Mouse (Mus musculus) frontal cortex, postnatal 25 days (tissue): ENCODE data around the gene Cryzl2.

Experiments
- DNase-seq, 2 experiments: peaks; one replicate each; pipeline ENCODE4 v3.0.0; 2022; ENCODE audit warnings: low spot score in 2 of 2

Cryzl2 gene

DNA sequence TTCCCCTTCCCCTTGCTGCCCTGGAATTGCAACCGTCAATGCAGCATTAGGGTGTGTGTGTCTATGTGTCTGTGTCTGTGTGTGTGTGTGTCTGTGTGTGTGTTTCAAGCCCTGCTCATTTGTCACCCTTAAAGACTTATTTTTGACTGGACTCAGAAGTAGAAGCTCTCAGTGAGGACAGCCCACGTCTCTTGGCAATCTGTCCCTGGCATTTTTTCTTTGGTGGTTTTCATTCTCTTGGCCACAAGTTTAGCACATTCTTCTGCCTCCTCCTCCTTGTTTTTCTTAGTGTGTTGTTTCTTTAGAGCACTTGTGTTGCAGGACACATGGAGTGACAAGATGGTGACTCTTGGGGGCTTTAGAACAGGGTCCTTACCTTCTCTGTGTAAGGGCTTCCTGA is 17.9 kb downstream of the Cryzl2 start:
- no peak for DNase-seq

GRCm38 (mm10) chr1:157480090-157480489 is 21.7 kb downstream of the Cryzl2 start:
- no peak for DNase-seq

- DNase-seq = no peak
Measured at GRCm38 (mm10) chr1:157480901-157481300, 22.5 kb downstream of the Cryzl2 start.

- no peak for DNase-seq
Measured at GRCm38 (mm10) chr1:157481666-157482065, 23.3 kb downstream of the Cryzl2 start.

DNA sequence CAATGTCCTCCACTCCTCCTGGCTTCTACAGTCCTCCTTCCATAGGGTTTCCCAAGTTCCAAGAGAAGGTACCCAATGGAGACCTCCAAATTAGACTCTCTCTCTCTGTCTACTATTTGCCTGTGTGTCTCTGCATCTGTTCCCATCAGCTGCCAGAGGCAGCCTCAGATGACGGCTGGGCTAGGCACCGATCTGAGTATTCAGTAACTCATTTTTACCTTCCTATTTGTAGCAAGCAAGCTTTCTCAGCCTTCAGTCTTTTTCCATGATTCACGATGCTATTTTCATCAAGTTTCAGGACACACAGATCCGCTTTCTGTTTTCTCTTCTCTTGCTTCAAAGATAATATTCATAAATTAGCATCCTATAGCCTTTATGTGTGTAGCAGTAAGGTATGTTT is 25.8 kb downstream of the Cryzl2 start:
- no peak for DNase-seq

DNA sequence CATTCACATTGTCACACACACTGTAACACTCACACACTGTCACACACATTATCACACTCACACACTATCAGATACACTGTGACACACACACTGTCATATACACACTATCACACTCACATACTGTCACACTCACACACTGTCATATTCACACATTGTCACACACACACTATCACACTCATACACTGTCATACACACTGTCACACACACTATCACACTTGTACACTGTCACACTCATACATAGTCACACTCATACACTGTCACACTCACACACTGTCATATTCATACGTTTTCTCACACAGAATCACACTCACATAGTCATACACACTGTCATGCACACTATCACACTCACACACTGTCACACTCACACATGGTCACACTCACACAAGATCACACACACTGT is 42.3 kb downstream of the Cryzl2 start:
- no peak for DNase-seq

DNA sequence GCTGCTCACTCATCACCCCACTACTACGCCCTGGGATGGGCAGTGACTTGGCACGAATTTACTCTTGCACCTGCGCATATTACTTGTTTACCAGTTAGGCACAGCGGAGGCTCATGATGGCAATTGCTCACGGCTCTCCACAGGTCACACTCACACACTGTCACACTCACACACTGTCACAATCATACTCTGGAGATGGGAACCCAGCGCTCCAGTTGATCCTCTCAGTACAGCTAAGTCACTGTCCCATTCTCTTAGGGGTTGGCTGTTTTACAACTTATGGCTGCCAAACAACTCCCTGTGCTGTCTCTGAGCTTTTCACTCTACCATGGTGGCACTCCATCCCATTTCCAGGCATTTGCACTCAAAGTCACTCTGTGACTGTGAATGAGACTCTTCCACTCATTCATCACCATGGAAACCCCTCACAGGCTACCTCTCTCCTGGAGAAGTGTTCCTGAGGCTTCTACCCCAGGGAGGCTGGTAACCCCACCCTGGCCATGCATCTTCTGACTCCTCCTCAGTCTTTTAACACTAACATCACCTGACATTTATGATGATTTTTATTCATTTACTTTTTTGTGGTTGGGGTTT is 43.1 kb downstream of the Cryzl2 start:
- DNase-seq = no peak

- DNase-seq = no peak
Measured at GRCm38 (mm10) chr1:157503071-157503470, 44.7 kb downstream of the Cryzl2 start.

DNA sequence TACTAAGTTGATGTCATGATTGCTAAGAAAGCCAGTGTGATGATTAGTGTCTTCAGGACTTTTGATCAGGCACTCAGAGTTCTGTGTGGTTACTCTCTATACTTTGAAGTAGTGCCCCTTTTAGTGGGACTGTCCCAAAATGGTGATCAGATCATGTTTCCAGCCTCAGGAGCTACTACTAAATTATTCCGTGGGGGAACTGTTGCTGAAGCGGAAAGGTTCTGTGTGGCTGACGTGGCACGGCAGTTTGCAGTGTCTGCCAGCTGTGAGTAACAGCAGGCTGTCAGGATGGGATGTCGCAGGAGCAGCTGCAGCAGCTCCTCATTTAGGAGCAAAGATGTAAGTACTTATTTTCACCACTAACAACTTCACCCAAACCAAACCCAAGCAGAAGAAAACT is 48.1 kb downstream of the Cryzl2 start, which contains the start of gene Sec16b:
Sec16b (plus strand) TSS at position 207 of the 400 bp plus-strand sequence.
- no peak for DNase-seq

DNA sequence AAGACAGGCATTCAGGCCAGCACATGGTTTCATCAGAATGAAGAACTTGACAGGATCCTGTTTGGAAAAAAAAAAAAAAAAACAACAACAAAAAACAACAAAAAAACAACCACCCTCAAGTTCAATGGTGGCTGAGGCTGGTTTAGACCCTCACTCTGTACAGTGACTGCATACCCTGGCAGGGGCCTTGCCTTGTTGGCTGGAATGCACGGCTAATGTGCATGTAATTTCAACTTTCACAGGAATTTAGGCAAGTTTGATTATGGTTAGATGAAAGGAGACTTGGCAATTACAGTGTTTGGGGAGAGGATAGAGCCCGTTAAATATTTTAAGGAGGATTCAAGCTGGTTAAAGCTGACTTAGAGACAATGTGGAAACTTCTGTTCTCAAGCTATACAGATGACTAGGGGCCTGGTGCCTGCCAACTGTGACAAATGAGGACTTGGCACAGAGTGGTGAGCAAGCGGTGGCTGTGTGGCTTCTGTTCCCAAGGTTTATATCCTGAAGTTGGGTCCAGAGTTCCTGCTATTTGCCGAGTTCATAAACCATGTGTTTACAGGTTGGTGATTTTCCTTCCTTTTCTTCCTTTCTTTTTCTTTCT is 48.7 kb downstream of the Cryzl2 start:
- no peak for DNase-seq

- no peak for DNase-seq
Measured at GRCm38 (mm10) chr1:157507814-157508213, 49.4 kb downstream of the Cryzl2 start.

DNA sequence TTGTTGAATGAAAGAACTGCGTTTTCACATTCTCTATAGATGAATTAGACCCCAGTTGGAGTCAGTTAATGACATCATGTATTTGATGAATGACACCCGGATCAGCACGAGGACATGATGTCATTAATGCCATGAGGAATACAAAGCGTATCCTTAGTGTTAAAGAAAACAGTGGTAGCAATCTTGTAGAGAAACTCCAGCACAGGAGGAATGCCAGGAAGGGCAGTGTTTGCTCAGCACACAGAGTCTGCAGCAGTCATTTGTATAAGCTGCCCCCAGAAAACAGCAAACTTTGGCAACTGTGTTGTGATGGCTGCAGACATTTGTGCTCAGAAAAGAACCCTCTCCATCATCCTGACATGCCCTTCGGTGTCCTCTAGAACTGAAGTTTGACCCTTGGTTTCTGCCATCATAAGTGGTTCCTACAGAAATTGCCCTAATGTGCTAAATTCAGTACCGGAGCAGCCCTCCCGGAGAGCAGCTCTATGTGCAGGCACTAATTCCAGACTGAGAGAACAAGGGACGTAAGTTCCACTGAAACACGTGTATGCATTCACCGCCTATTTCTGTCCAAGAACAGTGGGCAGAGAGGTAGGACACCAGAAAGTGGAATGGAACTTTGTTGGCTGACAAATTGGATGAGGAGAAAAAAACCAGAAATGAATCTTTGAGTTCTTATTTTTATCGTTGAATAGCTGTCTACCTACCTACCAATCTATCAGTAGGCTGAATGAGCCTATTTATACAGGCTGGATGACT is 54.5 kb downstream of the Cryzl2 start:
- no peak for DNase-seq

DNA sequence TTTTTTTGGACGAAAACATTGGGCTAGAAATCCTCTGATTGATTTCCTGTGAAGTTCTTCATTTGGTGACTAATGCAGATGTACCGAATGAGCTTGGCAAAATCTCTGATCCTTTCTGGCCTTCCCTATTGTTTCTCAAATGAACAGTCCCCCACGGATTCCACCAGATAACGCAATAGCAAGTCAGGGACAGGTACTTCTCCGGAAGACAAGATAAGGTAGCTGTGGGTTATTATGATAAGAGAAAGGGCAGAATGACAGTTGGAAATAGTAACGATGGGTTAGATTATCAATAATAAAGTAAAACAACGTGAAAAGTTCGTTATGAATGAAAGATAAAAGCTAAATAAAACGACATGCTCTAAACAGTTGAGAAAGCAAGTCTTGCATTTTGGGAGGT is 55.2 kb downstream of the Cryzl2 start:
- DNase-seq = no peak

GRCm38 (mm10) chr1:157514298-157514697 is 55.9 kb downstream of the Cryzl2 start:
- DNase-seq = no peak

GRCm38 (mm10) chr1:157516838-157517808 is 58.7 kb downstream of the Cryzl2 start:
- DNase-seq = no peak

DNA sequence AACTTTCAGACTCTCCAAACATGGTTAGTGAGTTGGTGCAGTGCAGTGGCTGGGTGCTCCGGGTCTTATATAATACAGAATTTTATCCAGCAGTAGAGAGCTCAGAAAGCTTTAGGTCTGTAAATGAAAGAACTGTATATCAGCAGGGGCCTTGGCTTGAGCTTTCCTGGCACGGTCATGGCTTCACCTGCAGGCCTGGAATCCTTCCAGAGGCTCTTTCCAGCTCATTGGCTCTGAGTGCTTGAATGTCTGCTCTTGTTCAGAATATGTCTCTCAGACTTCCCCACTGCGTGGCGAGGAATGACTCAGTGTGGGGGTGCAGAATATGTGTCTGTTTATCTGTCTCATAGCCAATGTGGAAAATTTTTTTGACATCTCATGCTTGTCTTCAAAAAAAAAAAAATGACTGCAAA is 59.7 kb downstream of the Cryzl2 start:
- peak; percentile 44 to 57 for DNase-seq

- no peak for DNase-seq
Measured at GRCm38 (mm10) chr1:157519396-157519795, 61.0 kb downstream of the Cryzl2 start.

- no peak for DNase-seq
Measured at GRCm38 (mm10) chr1:157522322-157522721, 63.9 kb downstream of the Cryzl2 start.

DNA sequence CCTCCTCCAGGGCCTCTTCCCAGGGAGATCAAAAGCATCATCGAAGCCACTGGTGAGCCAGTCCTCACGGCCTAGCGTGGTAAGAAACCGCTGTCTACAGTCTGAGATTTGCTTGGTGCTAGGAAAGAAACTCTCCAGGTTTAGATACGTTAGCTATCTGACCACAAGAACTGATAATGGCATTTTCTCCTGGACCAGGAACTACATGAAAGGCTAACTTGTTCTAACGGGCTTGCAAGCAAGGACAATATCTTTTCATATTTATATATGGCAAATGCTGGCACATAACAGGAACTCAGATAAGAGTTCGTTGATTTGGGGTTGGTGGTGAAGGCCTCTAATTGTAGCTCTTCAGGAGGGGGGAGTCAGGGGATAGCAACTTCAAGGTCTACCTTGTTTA is 66.4 kb downstream of the Cryzl2 start:
- no peak for DNase-seq

DNA sequence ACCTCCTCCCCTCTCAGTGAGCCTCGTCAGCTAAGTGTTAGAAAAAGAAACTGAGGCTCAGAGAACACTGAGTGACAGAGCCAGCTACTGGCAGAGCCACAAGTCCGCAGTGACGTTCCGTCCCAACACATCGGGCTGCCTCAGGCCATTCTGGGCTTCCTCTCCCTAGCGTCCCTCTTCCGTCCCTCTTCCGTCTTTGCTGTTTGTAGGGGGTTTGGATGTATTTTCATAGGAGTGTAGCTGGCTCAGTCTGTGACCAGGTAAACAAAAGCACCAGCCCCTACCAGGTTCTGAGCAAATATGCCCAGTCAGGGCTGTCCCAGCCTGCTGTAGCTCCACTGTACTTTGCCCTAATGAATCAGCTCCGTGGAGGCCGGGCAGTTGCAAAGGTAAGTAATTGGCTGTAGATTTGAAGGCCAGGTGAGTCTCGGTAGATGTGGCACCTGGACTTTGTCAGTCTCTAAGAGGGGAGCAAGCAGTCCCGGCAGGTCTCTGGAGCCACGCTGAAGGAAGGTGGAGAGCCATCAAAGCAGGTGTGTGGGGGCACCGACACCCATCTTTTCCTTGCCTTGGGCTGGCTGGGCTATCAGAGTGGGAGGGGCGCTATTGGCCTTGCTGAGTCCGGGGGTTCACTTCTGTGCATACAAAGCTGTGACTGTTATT is 67.4 kb downstream of the Cryzl2 start:
- DNase-seq = no peak

DNA sequence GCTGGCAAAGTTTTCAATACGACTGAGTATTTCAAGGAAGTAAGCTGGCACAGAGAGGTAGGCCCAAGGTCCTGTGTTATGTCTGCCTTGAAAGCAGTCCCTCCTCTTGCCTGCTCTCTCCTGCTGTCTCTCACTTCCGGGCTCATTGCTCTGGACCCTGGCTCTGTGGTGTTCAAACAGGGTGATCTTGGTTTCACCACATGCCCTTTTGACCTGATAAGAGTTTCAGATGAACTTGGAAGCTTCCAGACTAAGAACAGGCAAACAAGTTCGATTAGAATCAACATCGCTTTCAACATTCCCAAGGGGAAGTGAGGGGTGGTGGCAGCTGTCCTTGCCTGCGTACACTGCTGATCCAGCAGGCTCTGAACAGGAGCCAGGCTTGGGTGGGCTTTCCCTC is 68.2 kb downstream of the Cryzl2 start:
- DNase-seq = no peak
